Mouse (Mus musculus) kidney, adult 8-10 months (tissue): ENCODE data around the gene Ttn.
A peak's percentile ranks its signal among the peaks of the same experiment; 100 is the strongest.

Experiments
- DNase-seq, 2 experiments: peaks; one replicate each; pipeline ENCODE4 v3.0.0; 2022

The Ttn gene

GRCm38 (mm10) chr2:76961420-76962044 lies 20.8 kb downstream of the Ttn start:
- no peak for DNase-seq

- no peak for DNase-seq
Observed at GRCm38 (mm10) chr2:76949774-76950173, 32.6 kb downstream of the Ttn start.

GRCm38 (mm10) chr2:76938515-76938914 lies 43.8 kb downstream of the Ttn start:
- no peak for DNase-seq

GRCm38 (mm10) chr2:76929718-76930117 lies 52.6 kb downstream of the Ttn start:
- peak; percentile 53 to 72 for DNase-seq

GRCm38 (mm10) chr2:76928816-76929215 lies 53.5 kb downstream of the Ttn start:
- no peak for DNase-seq

- no peak for DNase-seq
Observed at GRCm38 (mm10) chr2:76928298-76928697, 54.0 kb downstream of the Ttn start.

- no peak for DNase-seq
Observed at GRCm38 (mm10) chr2:76926927-76927326, 55.4 kb downstream of the Ttn start.

- DNase-seq, result no peak
Observed at GRCm38 (mm10) chr2:76914959-76915358, 67.4 kb downstream of the Ttn start.

GRCm38 (mm10) chr2:76908705-76909457 lies 73.5 kb downstream of the Ttn start:
- DNase-seq, result no peak

GRCm38 (mm10) chr2:76903351-76903750 lies 79.0 kb downstream of the Ttn start:
- no peak for DNase-seq

GRCm38 (mm10) chr2:76901476-76902086 lies 80.8 kb downstream of the Ttn start:
- no peak for DNase-seq

GRCm38 (mm10) chr2:76899886-76900285 lies 82.5 kb downstream of the Ttn start:
- DNase-seq, result no peak

- DNase-seq, result no peak
Observed at GRCm38 (mm10) chr2:76896990-76897389, 85.4 kb downstream of the Ttn start.

GRCm38 (mm10) chr2:76895327-76895726 lies 87.0 kb downstream of the Ttn start:
- DNase-seq, result no peak

GRCm38 (mm10) chr2:76888721-76889120 lies 93.6 kb downstream of the Ttn start:
- no peak for DNase-seq

GRCm38 (mm10) chr2:76885855-76886254 lies 96.5 kb downstream of the Ttn start:
- DNase-seq, result no peak

- DNase-seq, result no peak
Observed at GRCm38 (mm10) chr2:76881406-76881805, 100.9 kb downstream of the Ttn start.

- no peak for DNase-seq
Observed at GRCm38 (mm10) chr2:76875587-76875986, 106.8 kb downstream of the Ttn start.

- DNase-seq, result peak in 1 of 2 experiments; percentile 3
Observed at GRCm38 (mm10) chr2:76866928-76867327, 115.4 kb downstream of the Ttn start.

GRCm38 (mm10) chr2:76865497-76865896 lies 116.8 kb downstream of the Ttn start:
- DNase-seq, result no peak

- no peak for DNase-seq
Observed at GRCm38 (mm10) chr2:76861327-76861726, 121.0 kb downstream of the Ttn start.

GRCm38 (mm10) chr2:76850066-76850465 lies 132.3 kb downstream of the Ttn start:
- no peak for DNase-seq

- no peak for DNase-seq
Observed at GRCm38 (mm10) chr2:76843162-76843561, 139.2 kb downstream of the Ttn start.

GRCm38 (mm10) chr2:76820472-76820871 lies 161.9 kb downstream of the Ttn start:
- no peak for DNase-seq
